Mouse (Mus musculus) CH12.LX (cell line): ENCODE measurements around the gene Ap4b1. TPM values are rescaled to one million over a fixed set of nuclear protein-coding genes. Genes with fewer than 3 reads are reported as not detected.

ENCODE experiments used
- DNase-seq: peaks from one replicate; pipeline ENCODE4 v3.0.0-alpha.2; 2013; ENCODE audit errors: extremely low read depth
- H3K27ac ChIP-seq: 2 replicates; pipeline ENCODE4 v1.5.1; 2012; ENCODE audit warnings: low read depth, mild to moderate bottlenecking, control low read depth, moderate library complexity; ENCODE audit not compliant: insufficient read depth
- H3K27me3 ChIP-seq: replicated peaks from 2 replicates; pipeline ENCODE3; 2012; ENCODE audit warnings: inconsistent platforms
- H3K36me3 ChIP-seq, 2 experiments: replicated peaks in 1 of 2; 2 replicates each; pipeline versions ENCODE3 to v1.6.1; 2012; ENCODE audit warnings: inconsistent platforms in 1 of 2, low read length in 1 of 2, mild to moderate bottlenecking in 1 of 2, mixed read lengths in 1 of 2, moderate library complexity in 1 of 2; ENCODE audit not compliant: control insufficient read depth in 1 of 2, insufficient read depth in 1 of 2
- H3K4me1 ChIP-seq, 2 experiments: 2 replicates each; pipeline ENCODE4 v1.6.1; 2012; ENCODE audit warnings: inconsistent platforms in 1 of 2, moderate library complexity in 1 of 2; ENCODE audit not compliant: insufficient read depth in 2 of 2, control insufficient read depth in 1 of 2
- H3K4me2 ChIP-seq: 2 replicates; pipeline ENCODE4 v1.6.1; 2012; ENCODE audit warnings: low read depth, mild to moderate bottlenecking, control low read depth; ENCODE audit not compliant: poor library complexity, insufficient read depth, severe bottlenecking
- H3K4me3 ChIP-seq, 3 experiments: fragments of 150-350 bp in 1 of 3; sonication (generic) in 1 of 3; replicated peaks in 1 of 3; 2 replicates each; pipeline versions ENCODE3 to v1.5.1; 2011 to 2012; ENCODE audit warnings: low read depth in 2 of 3, low read length in 2 of 3, mild to moderate bottlenecking in 2 of 3, moderate library complexity in 2 of 3, control low read depth in 1 of 3, improper control_type of control experiment in 1 of 3, inconsistent platforms in 1 of 3, mixed read lengths in 1 of 3; ENCODE audit not compliant: poor library complexity in 1 of 3
- H3K79me2 ChIP-seq: replicated peaks from 2 replicates; pipeline ENCODE4 v1.6.1; 2012; ENCODE audit warnings: mild to moderate bottlenecking, moderate library complexity; ENCODE audit not compliant: control insufficient read depth, poor library complexity, insufficient read depth, severe bottlenecking; ENCODE audit errors: extremely low read depth
- H3K9ac ChIP-seq: 2 replicates; pipeline ENCODE4 v1.6.1; 2012; ENCODE audit warnings: low read depth, mild to moderate bottlenecking, control low read depth, moderate library complexity; ENCODE audit not compliant: insufficient read depth
- H3K9me3 ChIP-seq: replicated peaks from 2 replicates; pipeline ENCODE3; 2012; ENCODE audit warnings: low read length, inconsistent platforms, mixed read lengths
- CHD1 ChIP-seq: IDR thresholded peaks from 2 replicates; pipeline ENCODE4 v1.6.1; 2012; ENCODE audit warnings: low read depth, low read length, improper control_type of control experiment, inconsistent platforms
- CTCF ChIP-seq, 2 experiments: IDR thresholded peaks in 1 of 2; conservative IDR thresholded peaks in 1 of 2; 2 replicates each; pipeline ENCODE4 v1.5.1; 2011 to 2012; ENCODE audit warnings: low read depth in 2 of 2, low read length in 2 of 2, improper control_type of control experiment in 1 of 2, inconsistent platforms in 1 of 2, mild to moderate bottlenecking in 1 of 2, moderate library complexity in 1 of 2
- E2F4 ChIP-seq: IDR thresholded peaks from 2 replicates; pipeline ENCODE4 v1.6.1; 2011; ENCODE audit warnings: low read depth, low read length, improper control_type of control experiment; ENCODE audit not compliant: insufficient replicate concordance
- ELF1 ChIP-seq: IDR thresholded peaks from 2 replicates; pipeline ENCODE4 v1.6.1; 2014; ENCODE audit warnings: low read depth, mild to moderate bottlenecking, inconsistent platforms, low read length, improper control_type of control experiment
- ETS1 ChIP-seq: conservative IDR thresholded peaks from 2 replicates; pipeline ENCODE4 v1.6.1; 2012; ENCODE audit warnings: low read depth, mild to moderate bottlenecking, inconsistent platforms, low read length, improper control_type of control experiment, moderate library complexity
- GABPA ChIP-seq: IDR thresholded peaks from 2 replicates; pipeline ENCODE4 v1.6.1; 2012; ENCODE audit warnings: low read depth, low read length, improper control_type of control experiment, inconsistent platforms; ENCODE audit not compliant: insufficient replicate concordance
- HCFC1 ChIP-seq: IDR thresholded peaks from 2 replicates; pipeline ENCODE4 v1.6.1; 2012; ENCODE audit warnings: low read depth, mild to moderate bottlenecking, inconsistent platforms, low read length, improper control_type of control experiment
- IRF4 ChIP-seq: IDR thresholded peaks from 2 replicates; pipeline ENCODE4 v1.6.1; 2014; ENCODE audit warnings: low read depth, mild to moderate bottlenecking, inconsistent platforms, low read length, improper control_type of control experiment
- JUN ChIP-seq: IDR thresholded peaks from 2 replicates; pipeline ENCODE4 v1.6.1; 2011; ENCODE audit warnings: low read depth, mild to moderate bottlenecking, low read length, improper control_type of control experiment, moderate library complexity; ENCODE audit not compliant: insufficient read depth
- JUND ChIP-seq: conservative IDR thresholded peaks from 2 replicates; pipeline ENCODE4 v1.6.1; 2011; ENCODE audit warnings: low read depth, low read length, improper control_type of control experiment
- MAFK ChIP-seq: IDR thresholded peaks from 2 replicates; pipeline ENCODE4 v1.6.1; 2011; ENCODE audit warnings: low read length, improper control_type of control experiment; ENCODE audit not compliant: insufficient replicate concordance
- MAX ChIP-seq: IDR thresholded peaks from 2 replicates; pipeline ENCODE4 v1.6.1; 2011; ENCODE audit warnings: low read length, improper control_type of control experiment
- MXI1 ChIP-seq: IDR thresholded peaks from 2 replicates; pipeline ENCODE4 v1.6.1; 2011; ENCODE audit warnings: mild to moderate bottlenecking, low read depth, low read length, improper control_type of control experiment
- MYC ChIP-seq: IDR thresholded peaks from 2 replicates; pipeline ENCODE4 v1.6.1; 2011; ENCODE audit warnings: low read depth, mild to moderate bottlenecking, improper control_type of control experiment, low read length
- NELFE ChIP-seq: IDR thresholded peaks from 2 replicates; pipeline ENCODE4 v1.6.1; 2011; ENCODE audit warnings: low read depth, low read length, improper control_type of control experiment
- PAX5 ChIP-seq: IDR thresholded peaks from 2 replicates; pipeline ENCODE4 v1.6.1; 2012; ENCODE audit warnings: low read length, inconsistent platforms, mixed read lengths
- POLR2A ChIP-seq: IDR thresholded peaks from 2 replicates; pipeline ENCODE4 v1.6.1; 2011; ENCODE audit warnings: low read depth, mild to moderate bottlenecking, improper control_type of control experiment, low read length
- RAD21 ChIP-seq: IDR thresholded peaks from 2 replicates; pipeline ENCODE4 v1.6.1; 2011; ENCODE audit warnings: low read depth, mild to moderate bottlenecking, low read length, improper control_type of control experiment, moderate library complexity
- SMC3 ChIP-seq: IDR thresholded peaks from 2 replicates; pipeline ENCODE4 v1.6.1; 2011; ENCODE audit warnings: low read depth, low read length, improper control_type of control experiment
- USF1 ChIP-seq: IDR thresholded peaks from 2 replicates; pipeline ENCODE4 v1.6.1; 2014; ENCODE audit warnings: low read depth, mild to moderate bottlenecking, inconsistent platforms, low read length, improper control_type of control experiment
- ZC3H11A ChIP-seq: IDR thresholded peaks from 2 replicates; pipeline ENCODE4 v1.6.1; 2012; ENCODE audit warnings: low read depth, mild to moderate bottlenecking, inconsistent platforms, low read length, improper control_type of control experiment
- ZKSCAN1 ChIP-seq: IDR thresholded peaks from 2 replicates; pipeline ENCODE4 v1.6.1; 2012; ENCODE audit warnings: low read depth, inconsistent platforms, low read length, improper control_type of control experiment, borderline replicate concordance
- dilution Hi-C: fragments of 300-500 bp; cut with MboI; formaldehyde crosslinking; loops from 2 replicates; pipeline ENCODE4 v1.14.3; 2020; ENCODE audit warnings: low sequenced_read_pairs; ENCODE audit not compliant: extremely low pct_unique_long_range_greater_than_20kb, extremely low pct_ligation_motif_present
- in situ Hi-C: fragments of 300-500 bp; cut with MboI; formaldehyde crosslinking; loops from 3 replicates; pipeline ENCODE4 v1.14.3; 2019; ENCODE audit warnings: low sequenced_read_pairs, low pct_ligation_motif_present, low pct_unique_long_range_greater_than_20kb, mixed read lengths
- polyA plus RNA-seq: library from polyadenylated mRNA; unstranded; fragments of >175 nt; gene quantifications from 2 replicates; pipeline ENCODE4 v1.2.1, GENCODE M21; 2012; ENCODE audit warnings: low read depth; ENCODE audit not compliant: insufficient read length
- total RNA-seq, 2 experiments: library from RNA; depleted of rRNA; stranded (reverse); fragments of 300-350 nt in 1 of 2; fragments of >200 nt in 1 of 2; gene quantifications; 2 replicates each; pipeline ENCODE4 v1.2.3; 2012 to 2014

Gene Ap4b1
- total and polyA plus RNA-seq, 3 experiments: 19.8 to 31.9 (median 23.1) TPM

GRCm38 (mm10) chr3:103827548-103827947, 18.2 kb downstream of the Ap4b1 start:
- Histone ChIP-seq H3K27me3 (no peaks in the 10 kb centered on the region), H3K4me1 (peaks cover 9 to 23% of the 10 kb centered on the region in 2 experiments), H3K79me2 (no peaks in the 10 kb centered on the region), H3K36me3 (peaks cover 10 to 13% of the 10 kb centered on the region in 2 experiments), H3K9ac (no peak overlapping the region), H3K4me2 (no peak overlapping the region), H3K9me3 (no peaks in the 10 kb centered on the region), H3K27ac (no peak overlapping the region), H3K4me3 (no peak overlapping the region)
- TF ChIP-seq ZC3H11A (0 out of 2 replicates have a peak, but pooled peaks have one; percentile 24), RAD21 (peak; percentile 69), PAX5 (no peak), IRF4 (0 out of 2 replicates have a peak, but pooled peaks have one; percentile 21), POLR2A (no peak), SMC3 (peak; percentile 65), HCFC1 (no peak), ETS1 (no peak), CHD1 (no peak), CTCF (conservative IDR thresholded peaks at IDR 0.05 in 1 of 2, IDR thresholded peaks at IDR 0.05 in 1 of 2; ENCODE audit: low read depth in 2 of 2, low read length in 2 of 2) (peak; percentile 9 to 68; a peak in 2 of 4 replicates)
- in situ Hi-C loops: loop anchor here (25.0 kb wide), 1 partner anchor 260 kb away; no protein-coding TSS in a partner anchor
- peak; percentile 32 for DNase-seq
- dilution Hi-C loops: no loop called here

GRCm38 (mm10) chr3:103829036-103829435, 19.7 kb downstream of the Ap4b1 start:
- no peaks in the 10 kb centered on the region for H3K79me2 ChIP-seq
- peak overlapping the region; percentile 53; the same call in 1 of the 2 replicates for H3K9ac ChIP-seq
- H3K27me3 ChIP-seq: no peaks in the 10 kb centered on the region
- peak overlapping the region; percentile 36; the same call in 1 of the 2 replicates for H3K4me2 ChIP-seq
- peak; percentile 33 for DNase-seq
- peaks cover 0 to 2% of the 10 kb centered on the region in 2 experiments for H3K36me3 ChIP-seq
- TF ChIP-seq GABPA (no peak), ELF1 (no peak), ZC3H11A (no peak), SMC3 (no peak), MXI1 (no peak), MAFK (no peak), MYC (no peak), MAX (no peak), HCFC1 (no peak), JUND (no peak), E2F4 (no peak), CTCF (conservative IDR thresholded peaks at IDR 0.05 in 1 of 2, IDR thresholded peaks at IDR 0.05 in 1 of 2; ENCODE audit: low read depth in 2 of 2, low read length in 2 of 2) (no peak), USF1 (no peak), JUN (no peak), NELFE (no peak), ZKSCAN1 (no peak)
- TF ChIP-seq, all 38 proteins: peak for 0
- Histone ChIP-seq H3K9me3 (no peaks in the 10 kb centered on the region), H3K4me3 (no peak overlapping the region), H3K4me1 (peaks cover 9 to 23% of the 10 kb centered on the region in 2 experiments), H3K27ac (peak overlapping the region; percentile 60)
- dilution Hi-C loops: no loop called here
- in situ Hi-C loops: loop anchor here (25.0 kb wide), 1 partner anchor 258 kb away; no protein-coding TSS in a partner anchor
